Mouse (Mus musculus) testis, adult 2 months (tissue): ENCODE results near the gene Esrrg.

Experiments used
- CTCF ChIP-seq: fragments of 200-500 bp; IDR thresholded peaks from 2 replicates; pipeline ENCODE4 v1.5.1; 2012; ENCODE audit warnings: low read depth, mild to moderate bottlenecking, inconsistent platforms, low read length, moderate library complexity; ENCODE audit not compliant: control insufficient read depth, insufficient read depth, insufficient replicate concordance
- POLR2A ChIP-seq: fragments of 200-500 bp; IDR thresholded peaks from 2 replicates; pipeline ENCODE4 v1.6.1; 2012; ENCODE audit warnings: low read depth, mild to moderate bottlenecking, inconsistent platforms, low read length, moderate library complexity; ENCODE audit not compliant: control insufficient read depth

DNA sequence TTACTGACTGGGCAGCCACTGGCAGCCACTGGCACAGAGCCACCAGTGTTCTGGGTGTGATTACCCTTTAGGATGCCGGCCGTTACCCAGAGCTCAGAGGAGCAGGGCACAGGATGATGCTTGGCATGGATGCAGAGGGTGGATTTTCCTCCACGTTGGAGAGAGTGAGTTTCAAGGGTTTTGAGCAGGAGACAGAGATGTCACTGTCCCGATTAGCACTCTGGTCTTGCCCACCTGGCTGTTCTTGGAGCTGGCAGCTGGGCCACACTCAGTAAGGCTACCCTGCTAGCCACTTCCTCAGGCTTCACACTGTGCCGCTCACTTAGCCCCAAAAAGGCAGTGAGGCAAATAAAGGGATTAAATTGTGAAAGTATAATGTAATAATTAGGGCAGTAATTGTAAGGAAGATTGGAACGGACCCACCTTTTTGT lies 438.1 kb downstream of the Esrrg start:
- TF ChIP-seq CTCF = no peak
- TF ChIP-seq POLR2A = no peak
